Mouse (Mus musculus): Measurements from ENCODE around the gene H2-Ab1. TPM values are rescaled to one million over a fixed set of nuclear protein-coding genes. Genes with fewer than 3 reads are reported as not detected.

The H2-Ab1 gene
- polyA plus RNA-seq, 1 experiment = 175 TPM

DNA sequence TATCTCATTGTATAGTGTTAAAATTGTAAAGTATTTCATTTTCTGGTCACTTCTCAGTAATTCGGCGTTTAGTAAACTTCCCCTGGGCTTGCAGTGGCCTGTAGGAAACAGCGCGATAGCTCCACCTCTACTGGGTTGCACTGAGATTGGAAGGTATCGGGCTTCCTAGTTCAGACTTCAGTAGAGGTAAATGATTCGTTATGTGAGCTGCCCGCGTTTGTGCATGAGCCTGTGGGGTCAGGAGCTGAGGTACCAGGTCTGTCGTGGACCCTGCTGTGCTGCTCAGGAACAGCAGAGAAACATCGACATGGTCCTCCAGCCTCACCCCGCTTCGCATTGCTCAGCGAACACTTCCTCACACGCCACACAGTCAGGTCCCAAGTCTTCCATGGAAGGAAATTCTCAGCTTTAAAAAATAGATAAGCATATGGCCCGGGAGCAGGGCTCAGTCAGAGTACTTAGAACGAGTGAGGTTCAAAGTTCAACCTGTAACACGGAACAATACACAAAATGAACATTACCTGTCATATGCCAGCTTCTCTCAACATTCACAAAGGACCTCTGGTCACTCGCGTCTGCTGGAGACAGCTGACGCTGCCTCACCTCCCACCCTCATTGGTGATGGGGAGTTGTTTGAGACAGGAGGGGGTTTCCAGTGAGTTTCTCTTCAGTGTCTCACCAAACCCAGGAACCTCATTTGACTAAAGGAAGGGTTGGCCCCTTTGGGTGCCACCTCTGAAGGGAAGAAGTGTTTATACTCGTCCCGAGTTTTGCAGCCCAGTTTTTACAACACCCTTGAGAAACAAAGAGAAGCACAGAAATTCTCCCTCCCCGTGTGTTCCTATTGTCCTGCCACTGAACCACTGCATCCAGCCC, 43.4 kb downstream of the H2-Ab1 start:
- no peak for TF ChIP-seq POLR2A (IDR thresholded peaks at IDR 0.05; ENCODE audit: borderline replicate concordance, control insufficient read depth, low read depth, low read length)
- TF ChIP-seq CTCF (IDR thresholded peaks at IDR 0.05; ENCODE audit: control insufficient read depth, insufficient read depth, low read length) = no peak
- H3K4me1 ChIP-seq (ENCODE audit: control insufficient read depth, insufficient read depth, low read length) = peaks cover 1% of the 10 kb centered on the region; the same call in 1 of the 2 replicates
- peak overlapping the region; percentile 9 for H3K4me3 ChIP-seq (replicated peaks; ENCODE audit: control insufficient read depth, low read depth, low read length)
- H3K27ac ChIP-seq (ENCODE audit: control insufficient read depth, insufficient read depth, low read depth, low read length, poor library complexity) = peak overlapping the region; percentile 93
- WGBS = 75% methylated on average over 23 of the region's 23 CpGs

DNA sequence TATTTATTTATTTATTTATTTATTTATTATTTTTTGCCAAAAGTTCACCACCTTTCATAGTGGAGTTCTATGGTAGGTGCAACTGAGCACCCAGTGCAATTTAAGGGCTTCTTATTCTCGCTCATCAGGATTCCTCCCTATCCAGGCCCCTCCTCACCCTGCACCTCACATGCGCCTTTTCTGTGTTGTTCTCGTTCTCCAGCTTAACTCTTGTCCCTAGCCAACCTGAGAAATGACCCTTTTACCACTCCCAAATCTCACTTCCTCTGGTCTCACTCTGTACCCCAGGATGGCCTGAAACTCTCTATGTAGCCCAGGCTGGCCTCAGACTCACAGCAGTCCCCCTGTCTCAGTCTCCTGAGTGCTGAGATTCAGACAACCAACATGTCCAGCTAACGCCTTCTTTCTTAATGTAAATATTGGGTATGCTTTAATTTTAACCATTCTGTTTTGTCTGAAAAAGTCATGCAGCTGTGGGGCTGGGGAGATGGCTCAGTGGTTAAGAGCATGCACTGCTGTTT, 44.2 kb downstream of the H2-Ab1 start:
- 86% methylated on average over 4 of the region's 4 CpGs for WGBS
- no peak overlapping the region for H3K4me3 ChIP-seq (replicated peaks; ENCODE audit: control insufficient read depth, low read depth, low read length)
- TF ChIP-seq CTCF (IDR thresholded peaks at IDR 0.05; ENCODE audit: control insufficient read depth, insufficient read depth, low read length) (no peak), POLR2A (IDR thresholded peaks at IDR 0.05; ENCODE audit: borderline replicate concordance, control insufficient read depth, low read depth, low read length) (no peak)
- peak overlapping the region; percentile 33 for H3K27ac ChIP-seq (ENCODE audit: control insufficient read depth, insufficient read depth, low read depth, low read length, poor library complexity)
- peaks cover 1% of the 10 kb centered on the region; the same call in 1 of the 2 replicates for H3K4me1 ChIP-seq (ENCODE audit: control insufficient read depth, insufficient read depth, low read length)

DNA sequence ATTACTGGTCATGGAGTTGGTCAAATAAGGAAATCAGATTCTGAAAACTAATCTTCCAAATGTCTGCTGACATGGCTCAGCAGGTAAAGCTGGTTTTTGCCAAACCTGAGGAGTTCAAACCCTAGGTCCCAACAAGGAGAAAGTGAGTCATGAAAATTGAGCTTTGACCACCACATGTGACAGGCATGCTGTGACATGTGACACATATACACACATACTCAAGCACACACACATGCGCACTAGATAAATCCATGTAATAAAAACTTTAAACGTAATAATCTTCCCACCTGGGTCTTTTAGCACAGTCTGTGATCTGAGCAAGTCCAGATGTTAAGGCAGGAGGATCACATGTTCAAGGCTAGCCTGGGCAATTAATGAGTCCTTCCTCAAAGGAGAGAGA, 46.3 kb downstream of the H2-Ab1 start:
- no peak for TF ChIP-seq POLR2A (IDR thresholded peaks at IDR 0.05; ENCODE audit: borderline replicate concordance, control insufficient read depth, low read depth, low read length)
- TF ChIP-seq CTCF (IDR thresholded peaks at IDR 0.05; ENCODE audit: control insufficient read depth, insufficient read depth, low read length) = no peak
- H3K4me3 ChIP-seq (replicated peaks; ENCODE audit: control insufficient read depth, low read depth, low read length) = no peak overlapping the region
- H3K4me1 ChIP-seq (ENCODE audit: control insufficient read depth, insufficient read depth, low read length) = peaks cover 1% of the 10 kb centered on the region; the same call in 1 of the 2 replicates
- WGBS = 90% methylated on average over 2 of the region's 2 CpGs
- no peak overlapping the region for H3K27ac ChIP-seq (ENCODE audit: control insufficient read depth, insufficient read depth, low read depth, low read length, poor library complexity)

DNA sequence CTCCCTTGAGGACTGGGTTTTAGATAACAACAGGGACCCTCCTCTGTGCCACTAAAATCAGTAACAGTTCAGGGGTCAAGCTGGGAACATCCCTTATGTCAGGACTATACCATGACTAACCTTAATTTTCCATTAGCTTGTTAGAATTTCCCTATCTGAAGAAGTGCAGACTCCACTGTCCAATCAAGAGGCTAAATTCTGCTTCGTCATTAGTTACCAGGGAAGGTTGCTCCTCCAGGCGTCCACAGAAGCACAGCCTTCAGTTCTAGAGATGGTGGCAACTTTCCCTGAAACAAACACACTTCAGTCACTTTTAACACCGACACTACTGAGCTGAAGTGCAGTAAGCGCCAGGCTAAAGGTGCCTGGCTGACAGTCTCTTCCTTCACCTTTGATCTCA, 47.3 kb downstream of the H2-Ab1 start:
- WGBS = 24% methylated on average over 4 of the region's 4 CpGs

DNA sequence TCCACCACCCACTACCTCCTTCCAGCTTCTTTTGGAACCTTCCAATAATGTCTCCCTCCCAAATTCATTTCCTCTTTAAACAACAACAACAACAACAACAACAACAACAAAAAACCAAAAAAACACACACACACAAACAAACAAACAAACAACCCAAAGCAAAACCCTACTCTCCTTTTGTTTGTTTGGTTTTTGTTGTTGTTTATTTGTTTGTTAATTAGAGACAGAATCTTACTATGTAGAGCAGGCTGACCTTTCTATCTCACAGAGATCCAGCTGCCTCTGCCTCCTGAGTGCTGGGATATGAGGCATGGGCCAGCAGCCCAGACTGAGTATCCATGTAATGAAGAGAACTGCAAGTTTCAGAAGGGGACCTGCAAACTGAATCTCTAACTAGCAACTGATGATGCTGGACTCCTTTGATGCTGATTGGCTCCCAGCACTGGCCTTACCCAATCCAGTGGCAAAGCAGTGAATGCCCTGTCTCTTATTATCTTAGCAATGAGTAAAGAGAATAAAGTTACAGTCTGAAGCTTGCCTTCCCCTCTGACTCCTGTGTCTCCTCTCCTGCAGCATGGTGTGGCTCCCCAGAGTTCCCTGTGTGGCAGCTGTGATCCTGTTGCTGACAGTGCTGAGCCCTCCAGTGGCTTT, 48.0 kb downstream of the H2-Ab1 start, which contains the start of gene H2-Eb1:
H2-Eb1 (plus strand) TSS at position 488 of the 651 bp plus-strand sequence.
- Histone ChIP-seq H3K27ac (ENCODE audit: control insufficient read depth, insufficient read depth, low read depth, low read length, poor library complexity) (peak within 1 kb of the TSS; percentile 84), H3K4me3 (replicated peaks; ENCODE audit: control insufficient read depth, low read depth, low read length) (peak within 1 kb of the TSS; percentile 53), H3K4me1 (ENCODE audit: control insufficient read depth, insufficient read depth, low read length) (peaks cover 1% of the 10 kb centered on the region; the same call in 1 of the 2 replicates)
- TF ChIP-seq CTCF (IDR thresholded peaks at IDR 0.05; ENCODE audit: control insufficient read depth, insufficient read depth, low read length) = no peak
- 0 out of 2 replicates have a peak, but pooled peaks have one; percentile 33 for TF ChIP-seq POLR2A (IDR thresholded peaks at IDR 0.05; ENCODE audit: borderline replicate concordance, control insufficient read depth, low read depth, low read length)

More for the DNA sequence above, 47.3 kb downstream of the H2-Ab1 start:
- peak overlapping the region; percentile 84 for H3K27ac ChIP-seq (ENCODE audit: control insufficient read depth, insufficient read depth, low read depth, low read length, poor library complexity)
- peaks cover 1% of the 10 kb centered on the region; the same call in 1 of the 2 replicates for H3K4me1 ChIP-seq (ENCODE audit: control insufficient read depth, insufficient read depth, low read length)
- no peak overlapping the region for H3K4me3 ChIP-seq (replicated peaks; ENCODE audit: control insufficient read depth, low read depth, low read length)
- TF ChIP-seq POLR2A (IDR thresholded peaks at IDR 0.05; ENCODE audit: borderline replicate concordance, control insufficient read depth, low read depth, low read length) (no peak), CTCF (IDR thresholded peaks at IDR 0.05; ENCODE audit: control insufficient read depth, insufficient read depth, low read length) (no peak)

DNA sequence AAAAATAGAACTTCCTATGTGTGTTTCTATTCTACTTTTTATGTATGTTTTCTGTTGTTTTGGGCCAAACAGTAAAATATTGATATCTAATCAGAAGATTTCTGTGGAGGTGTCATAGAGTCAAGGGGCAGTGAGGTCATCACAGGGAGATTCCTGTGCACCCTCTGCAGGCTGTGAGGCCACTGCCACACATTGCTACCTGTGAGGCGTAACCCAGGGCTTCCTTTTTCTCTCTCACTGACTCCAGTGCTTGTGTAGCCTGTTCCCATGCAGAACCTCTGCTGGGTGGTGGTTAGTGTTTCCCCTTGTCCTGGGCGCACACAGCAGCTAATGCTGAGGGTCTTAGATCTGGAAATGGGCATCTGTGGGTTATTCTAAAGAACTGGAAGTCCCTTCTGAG, 48.9 kb downstream of the H2-Ab1 start:
- no peak overlapping the region for H3K27ac ChIP-seq (ENCODE audit: control insufficient read depth, insufficient read depth, low read depth, low read length, poor library complexity)
- no peak for TF ChIP-seq POLR2A (IDR thresholded peaks at IDR 0.05; ENCODE audit: borderline replicate concordance, control insufficient read depth, low read depth, low read length)
- TF ChIP-seq CTCF (IDR thresholded peaks at IDR 0.05; ENCODE audit: control insufficient read depth, insufficient read depth, low read length) = no peak
- H3K4me3 ChIP-seq (replicated peaks; ENCODE audit: control insufficient read depth, low read depth, low read length) = peak overlapping the region; percentile 45
- WGBS = 49% methylated on average over 2 of the region's 2 CpGs
- H3K4me1 ChIP-seq (ENCODE audit: control insufficient read depth, insufficient read depth, low read length) = no peaks in the 10 kb centered on the region; the same call in 1 of the 2 replicates

DNA sequence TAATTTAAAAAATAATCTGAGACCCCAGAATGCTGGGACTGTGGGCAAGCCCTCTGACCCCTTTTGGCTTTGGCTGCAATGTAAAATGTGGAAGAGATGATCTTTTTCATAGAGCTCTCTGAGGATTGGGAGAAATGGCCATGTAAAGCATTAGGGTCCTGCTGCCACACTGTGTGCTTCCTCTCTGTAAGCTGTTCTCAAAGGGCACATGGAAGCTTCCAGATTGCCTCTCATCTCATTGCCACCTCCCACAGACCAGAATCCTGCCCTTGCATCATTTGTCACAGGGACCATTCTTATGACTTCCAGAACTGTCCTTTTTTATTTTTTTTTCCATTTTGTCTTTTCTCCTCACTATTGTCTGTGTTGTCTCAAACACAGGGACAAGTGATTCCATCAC, 49.7 kb downstream of the H2-Ab1 start:
- no peak for TF ChIP-seq CTCF (IDR thresholded peaks at IDR 0.05; ENCODE audit: control insufficient read depth, insufficient read depth, low read length)
- no peak for TF ChIP-seq POLR2A (IDR thresholded peaks at IDR 0.05; ENCODE audit: borderline replicate concordance, control insufficient read depth, low read depth, low read length)
- Histone ChIP-seq H3K4me3 (replicated peaks; ENCODE audit: control insufficient read depth, low read depth, low read length) (peak overlapping the region; percentile 37), H3K4me1 (ENCODE audit: control insufficient read depth, insufficient read depth, low read length) (no peaks in the 10 kb centered on the region; the same call in 1 of the 2 replicates), H3K27ac (ENCODE audit: control insufficient read depth, insufficient read depth, low read depth, low read length, poor library complexity) (no peak overlapping the region)

DNA sequence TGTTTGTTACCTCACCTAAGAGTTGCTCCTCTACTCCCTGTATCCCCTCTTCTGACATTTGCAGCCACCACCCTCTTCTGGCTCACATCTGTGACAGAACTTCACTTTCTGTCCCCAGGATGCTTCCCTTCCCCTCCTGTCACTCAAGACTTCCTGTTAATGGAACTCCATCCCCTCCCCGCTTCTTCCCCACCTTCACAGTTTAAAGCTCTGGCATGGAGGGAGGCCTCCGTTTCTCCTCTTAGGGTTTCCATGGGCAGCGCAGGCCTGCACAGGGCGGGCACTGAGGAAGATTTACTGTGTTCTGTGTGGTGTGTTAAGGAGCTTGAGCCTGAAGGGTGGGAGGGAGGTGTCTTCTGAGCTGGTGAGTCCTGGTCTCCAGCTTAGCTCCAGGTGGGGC, 50.7 kb downstream of the H2-Ab1 start:
- peak overlapping the region; percentile 38 for H3K4me3 ChIP-seq (replicated peaks; ENCODE audit: control insufficient read depth, low read depth, low read length)
- TF ChIP-seq CTCF (IDR thresholded peaks at IDR 0.05; ENCODE audit: control insufficient read depth, insufficient read depth, low read length) (no peak), POLR2A (IDR thresholded peaks at IDR 0.05; ENCODE audit: borderline replicate concordance, control insufficient read depth, low read depth, low read length) (no peak)
- 67% methylated on average over 4 of the region's 4 CpGs for WGBS
- H3K27ac ChIP-seq (ENCODE audit: control insufficient read depth, insufficient read depth, low read depth, low read length, poor library complexity) = no peak overlapping the region
- H3K4me1 ChIP-seq (ENCODE audit: control insufficient read depth, insufficient read depth, low read length) = no peaks in the 10 kb centered on the region; the same call in 1 of the 2 replicates

Measured in bone marrow, adult 2 months (tissue).